Mouse (Mus musculus): ENCODE data around the gene Setd3. TPM values are rescaled to one million over a fixed set of nuclear protein-coding genes. Genes with fewer than 3 reads are reported as not detected.

The Setd3 gene
- polyA plus RNA-seq, 1 experiment from 2014 or later = 35.6 TPM

- ATAC-seq (no peak), DNase-seq (no peak)
- Histone ChIP-seq H3K4me1 (ENCODE audit: insufficient read depth) (no peaks in the 10 kb centered on the region), H3K9ac (replicated peaks) (no peak overlapping the region), H3K4me2 (ENCODE audit: low read depth, low read length) (no peak overlapping the region), H3K4me3 (ENCODE audit: low read depth, low read length) (no peak overlapping the region), H3K27ac (ENCODE audit: low read depth) (no peak overlapping the region), H3K27me3 (ENCODE audit: insufficient read depth, low read length) (no peaks in the 10 kb centered on the region), H3K9me3 (ENCODE audit: low read length) (no peaks in the 10 kb centered on the region), H3K36me3 (replicated peaks; ENCODE audit: insufficient read depth, low read length) (peaks cover 8% of the 10 kb centered on the region)
- TF ChIP-seq CTCF (IDR thresholded peaks at IDR 0.05; ENCODE audit: low read depth) (no peak), EP300 (IDR thresholded peaks at IDR 0.05; ENCODE audit: low read depth) (no peak)
- WGBS (ENCODE audit: insufficient replicate concordance) = 30% methylated on average over 6 of the region's 6 CpGs
Observed at GRCm38 (mm10) chr12:108103292-108103691, 75.8 kb downstream of the Setd3 start.

- Histone ChIP-seq H3K4me2 (ENCODE audit: low read depth, low read length) (no peak overlapping the region), H3K4me1 (ENCODE audit: insufficient read depth) (no peaks in the 10 kb centered on the region), H3K27ac (ENCODE audit: low read depth) (no peak overlapping the region), H3K4me3 (ENCODE audit: low read depth, low read length) (no peak overlapping the region), H3K9ac (replicated peaks) (no peak overlapping the region), H3K36me3 (replicated peaks; ENCODE audit: insufficient read depth, low read length) (peaks cover 8% of the 10 kb centered on the region), H3K9me3 (ENCODE audit: low read length) (no peaks in the 10 kb centered on the region), H3K27me3 (ENCODE audit: insufficient read depth, low read length) (no peaks in the 10 kb centered on the region)
- 60% methylated on average over 2 of the region's 2 CpGs for WGBS (ENCODE audit: insufficient replicate concordance)
- TF ChIP-seq CTCF (IDR thresholded peaks at IDR 0.05; ENCODE audit: low read depth) (no peak), EP300 (IDR thresholded peaks at IDR 0.05; ENCODE audit: low read depth) (no peak)
- ATAC-seq = no peak
- no peak for DNase-seq
Observed at GRCm38 (mm10) chr12:108102119-108102518, 77.0 kb downstream of the Setd3 start.

DNA sequence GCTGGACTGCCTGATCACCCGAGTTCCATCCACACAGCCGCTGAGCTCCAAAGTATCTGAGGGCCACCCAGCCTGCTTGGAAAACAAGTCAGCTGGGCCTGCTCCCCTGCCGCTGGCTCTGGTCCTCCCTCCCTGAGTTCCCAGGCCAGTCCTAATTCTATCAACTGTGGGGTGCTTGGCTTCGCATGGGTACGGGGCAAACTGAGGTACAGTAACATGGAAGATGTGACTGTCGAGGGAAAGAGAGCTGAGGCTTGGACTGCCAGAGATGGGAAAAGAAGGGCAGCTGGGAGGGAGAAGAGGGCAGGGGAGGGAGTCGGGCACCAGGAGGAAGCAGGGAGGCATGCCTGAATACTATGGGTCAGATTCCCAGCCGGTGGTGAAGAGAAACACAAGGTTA lies 78.9 kb downstream of the Setd3 start:
- no peak overlapping the region for H3K4me3 ChIP-seq (ENCODE audit: low read depth, low read length)
- H3K9ac ChIP-seq (replicated peaks) = no peak overlapping the region
- H3K27me3 ChIP-seq (ENCODE audit: insufficient read depth, low read length) = no peaks in the 10 kb centered on the region
- no peak overlapping the region for H3K27ac ChIP-seq (ENCODE audit: low read depth)
- WGBS (ENCODE audit: insufficient replicate concordance) = 67% methylated on average over 8 of the region's 8 CpGs
- ATAC-seq (no peak), DNase-seq (no peak)
- TF ChIP-seq EP300 (IDR thresholded peaks at IDR 0.05; ENCODE audit: low read depth) (no peak), CTCF (IDR thresholded peaks at IDR 0.05; ENCODE audit: low read depth) (no peak)
- no peaks in the 10 kb centered on the region for H3K36me3 ChIP-seq (replicated peaks; ENCODE audit: insufficient read depth, low read length)
- H3K4me1 ChIP-seq (ENCODE audit: insufficient read depth) = no peaks in the 10 kb centered on the region
- no peak overlapping the region for H3K4me2 ChIP-seq (ENCODE audit: low read depth, low read length)
- H3K9me3 ChIP-seq (ENCODE audit: low read length) = no peaks in the 10 kb centered on the region

GRCm38 (mm10) chr12:108098201-108098980 lies 80.7 kb downstream of the Setd3 start:
- H3K4me3 ChIP-seq (ENCODE audit: low read depth, low read length) = no peak overlapping the region
- no peaks in the 10 kb centered on the region for H3K36me3 ChIP-seq (replicated peaks; ENCODE audit: insufficient read depth, low read length)
- no peaks in the 10 kb centered on the region for H3K27me3 ChIP-seq (ENCODE audit: insufficient read depth, low read length)
- no peak overlapping the region for H3K27ac ChIP-seq (ENCODE audit: low read depth)
- no peak for ATAC-seq
- H3K4me1 ChIP-seq (ENCODE audit: insufficient read depth) = no peaks in the 10 kb centered on the region
- TF ChIP-seq CTCF (IDR thresholded peaks at IDR 0.05; ENCODE audit: low read depth) = no peak
- no peak for DNase-seq
- no peaks in the 10 kb centered on the region for H3K9me3 ChIP-seq (ENCODE audit: low read length)
- H3K9ac ChIP-seq (replicated peaks) = no peak overlapping the region
- WGBS (ENCODE audit: insufficient replicate concordance) = 63% methylated on average over 18 of the region's 18 CpGs
- H3K4me2 ChIP-seq (ENCODE audit: low read depth, low read length) = no peak overlapping the region

- Histone ChIP-seq H3K36me3 (replicated peaks; ENCODE audit: insufficient read depth, low read length) (no peaks in the 10 kb centered on the region), H3K4me2 (ENCODE audit: low read depth, low read length) (no peak overlapping the region), H3K4me1 (ENCODE audit: insufficient read depth) (no peaks in the 10 kb centered on the region), H3K9ac (replicated peaks) (no peak overlapping the region), H3K9me3 (ENCODE audit: low read length) (no peaks in the 10 kb centered on the region), H3K27ac (ENCODE audit: low read depth) (no peak overlapping the region), H3K4me3 (ENCODE audit: low read depth, low read length) (no peak overlapping the region), H3K27me3 (ENCODE audit: insufficient read depth, low read length) (no peaks in the 10 kb centered on the region)
- ATAC-seq (no peak), DNase-seq (no peak)
- TF ChIP-seq CTCF (IDR thresholded peaks at IDR 0.05; ENCODE audit: low read depth) = no peak
- TF ChIP-seq EP300 (IDR thresholded peaks at IDR 0.05; ENCODE audit: low read depth) = no peak
- WGBS (ENCODE audit: insufficient replicate concordance) = 89% methylated on average over 8 of the region's 8 CpGs
Observed at GRCm38 (mm10) chr12:108097643-108098042, 81.5 kb downstream of the Setd3 start.

GRCm38 (mm10) chr12:108088253-108088652 lies 90.9 kb downstream of the Setd3 start:
- H3K4me3 ChIP-seq (ENCODE audit: low read depth, low read length) = no peak overlapping the region
- H3K4me2 ChIP-seq (ENCODE audit: low read depth, low read length) = no peak overlapping the region
- no peaks in the 10 kb centered on the region for H3K27me3 ChIP-seq (ENCODE audit: insufficient read depth, low read length)
- DNase-seq (no peak), ATAC-seq (no peak)
- no peak overlapping the region for H3K9ac ChIP-seq (replicated peaks)
- 41% methylated on average over 9 of the region's 9 CpGs for WGBS (ENCODE audit: insufficient replicate concordance)
- no peaks in the 10 kb centered on the region for H3K36me3 ChIP-seq (replicated peaks; ENCODE audit: insufficient read depth, low read length)
- H3K4me1 ChIP-seq (ENCODE audit: insufficient read depth) = no peaks in the 10 kb centered on the region
- H3K9me3 ChIP-seq (ENCODE audit: low read length) = no peaks in the 10 kb centered on the region
- TF ChIP-seq CTCF (IDR thresholded peaks at IDR 0.05; ENCODE audit: low read depth) (no peak), EP300 (IDR thresholded peaks at IDR 0.05; ENCODE audit: low read depth) (no peak)
- H3K27ac ChIP-seq (ENCODE audit: low read depth) = no peak overlapping the region

Measured in liver, postnatal 0 days (tissue).